Mouse (Mus musculus): Measurements from ENCODE around the gene Slc25a53. TPM values are rescaled to one million over a fixed set of nuclear protein-coding genes. Genes with fewer than 3 reads are reported as not detected.
"Not testable (repeated sequence)": the region's sequence is repeated elsewhere in the genome, so short reads cannot be mapped to it uniquely, and the experiment has no call there.

Gene Slc25a53
- polyA plus RNA-seq, 1 experiment from 2014 or later: 12.4 TPM

DNA sequence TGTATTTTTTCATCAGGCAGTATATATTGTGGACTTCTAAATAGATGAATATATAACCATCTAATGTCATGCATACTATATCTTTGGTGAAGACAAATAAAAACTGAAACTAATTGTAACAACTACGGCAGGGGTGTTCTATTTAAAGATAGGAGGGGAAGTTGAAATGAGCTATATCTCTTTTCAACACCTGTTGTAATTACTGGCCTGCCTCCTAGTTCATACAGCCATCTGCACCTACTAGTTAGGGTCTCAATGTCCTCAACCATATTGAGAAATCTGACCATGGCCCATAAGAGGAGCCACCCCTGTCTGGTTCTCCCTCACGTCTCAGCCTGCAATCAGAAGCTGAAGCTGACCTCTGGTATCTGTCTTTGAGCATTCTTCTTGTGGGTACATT is 41.8 kb downstream of the Slc25a53 start:
- H3K9me3 ChIP-seq: no peaks in the 10 kb centered on the region
- ATAC-seq (ENCODE audit: low FRiP score, low read depth): no peak
- H3K27me3 ChIP-seq: peaks cover 11% of the 10 kb centered on the region
- WGBS: 86% methylated on average over 2 of the region's 2 CpGs
- no peak overlapping the region for H3K9ac ChIP-seq (replicated peaks)
- H3K4me2 ChIP-seq (replicated peaks): no peak overlapping the region
- no peak overlapping the region for H3K27ac ChIP-seq (replicated peaks)
- 0 out of 2 replicates have a peak, but pooled peaks cover 9% of the 10 kb centered on the region for H3K4me1 ChIP-seq
- no peak overlapping the region for H3K4me3 ChIP-seq
- no peaks in the 10 kb centered on the region for H3K36me3 ChIP-seq

DNA sequence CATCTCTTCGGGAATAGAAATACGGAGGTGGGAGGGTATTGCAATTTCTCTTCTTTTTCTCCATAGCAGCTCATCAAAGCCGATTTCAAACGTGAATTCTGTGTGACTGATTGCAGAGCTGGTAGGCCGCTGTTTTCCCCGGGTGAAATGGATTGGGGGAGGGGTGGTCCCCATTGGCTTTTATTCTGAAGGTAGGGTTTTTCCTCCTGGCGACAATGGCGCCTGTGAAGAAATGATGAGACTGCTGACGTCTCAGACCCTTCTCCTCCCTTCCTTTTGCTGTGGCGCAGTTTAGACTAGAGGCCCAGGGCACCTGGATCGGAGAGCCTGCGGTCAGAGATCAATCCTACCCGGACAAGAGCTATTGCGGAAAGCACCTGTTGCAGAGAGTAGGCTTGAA is 44.5 kb downstream of the Slc25a53 start:
- peak overlapping the region; percentile 46 for H3K4me3 ChIP-seq
- no peaks in the 10 kb centered on the region for H3K36me3 ChIP-seq
- peaks cover 16% of the 10 kb centered on the region for H3K27me3 ChIP-seq
- H3K27ac ChIP-seq (replicated peaks): peak overlapping the region; percentile 82
- no peaks in the 10 kb centered on the region for H3K9me3 ChIP-seq
- WGBS: 30% methylated on average over 14 of the region's 14 CpGs
- H3K4me1 ChIP-seq: 0 out of 2 replicates have a peak, but pooled peaks cover 9% of the 10 kb centered on the region
- ATAC-seq (ENCODE audit: low FRiP score, low read depth): no peak
- H3K4me2 ChIP-seq (replicated peaks): peak overlapping the region; percentile 56
- peak overlapping the region; percentile 39 for H3K9ac ChIP-seq (replicated peaks)

DNA sequence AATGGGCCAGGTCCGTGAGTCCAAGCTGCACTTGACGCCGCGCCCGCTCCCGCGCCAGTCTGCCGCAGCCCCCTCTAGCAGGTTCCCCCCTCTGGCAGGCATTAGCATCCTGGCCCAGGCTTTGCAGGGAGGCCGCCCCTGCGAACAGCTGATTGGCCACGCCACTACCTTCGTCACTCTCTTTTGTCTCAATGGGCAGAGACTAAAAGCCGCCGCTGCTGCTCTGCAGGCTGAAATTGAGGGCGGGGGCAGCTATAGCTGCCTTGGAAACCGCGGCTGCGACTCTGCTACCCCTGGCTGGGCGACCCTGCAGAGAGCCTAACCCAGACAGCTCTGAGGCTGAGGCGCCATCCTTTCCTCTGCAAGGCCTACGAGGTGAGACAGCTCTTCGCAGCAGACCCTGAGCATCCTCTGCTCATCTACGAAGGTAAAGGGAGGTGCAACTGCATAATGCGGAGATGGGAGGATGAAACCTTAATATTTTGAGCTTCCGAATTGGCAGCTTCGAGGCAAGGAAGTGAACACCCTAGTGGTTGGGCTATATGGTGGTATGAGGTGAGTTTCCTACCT is 45.0 kb downstream of the Slc25a53 start, which contains the start of gene Zcchc18:
TSS of gene Zcchc18 (plus strand) at position 178 of the 570 bp plus-strand sequence.
- Histone ChIP-seq H3K27me3 (peaks cover 16% of the 10 kb centered on the region), H3K4me2 (replicated peaks) (peak within 1 kb of the TSS; percentile 56), H3K36me3 (no peaks in the 10 kb centered on the region), H3K9me3 (no peaks in the 10 kb centered on the region), H3K4me3 (peak within 1 kb of the TSS; percentile 46), H3K9ac (replicated peaks) (peak within 1 kb of the TSS; percentile 41), H3K4me1 (0 out of 2 replicates have a peak, but pooled peaks cover 9% of the 10 kb centered on the region), H3K27ac (replicated peaks) (peak within 1 kb of the TSS; percentile 82)
- 30% methylated on average over 26 of the region's 26 CpGs for WGBS
- ATAC-seq (ENCODE audit: low FRiP score, low read depth): peak; percentile 100

DNA sequence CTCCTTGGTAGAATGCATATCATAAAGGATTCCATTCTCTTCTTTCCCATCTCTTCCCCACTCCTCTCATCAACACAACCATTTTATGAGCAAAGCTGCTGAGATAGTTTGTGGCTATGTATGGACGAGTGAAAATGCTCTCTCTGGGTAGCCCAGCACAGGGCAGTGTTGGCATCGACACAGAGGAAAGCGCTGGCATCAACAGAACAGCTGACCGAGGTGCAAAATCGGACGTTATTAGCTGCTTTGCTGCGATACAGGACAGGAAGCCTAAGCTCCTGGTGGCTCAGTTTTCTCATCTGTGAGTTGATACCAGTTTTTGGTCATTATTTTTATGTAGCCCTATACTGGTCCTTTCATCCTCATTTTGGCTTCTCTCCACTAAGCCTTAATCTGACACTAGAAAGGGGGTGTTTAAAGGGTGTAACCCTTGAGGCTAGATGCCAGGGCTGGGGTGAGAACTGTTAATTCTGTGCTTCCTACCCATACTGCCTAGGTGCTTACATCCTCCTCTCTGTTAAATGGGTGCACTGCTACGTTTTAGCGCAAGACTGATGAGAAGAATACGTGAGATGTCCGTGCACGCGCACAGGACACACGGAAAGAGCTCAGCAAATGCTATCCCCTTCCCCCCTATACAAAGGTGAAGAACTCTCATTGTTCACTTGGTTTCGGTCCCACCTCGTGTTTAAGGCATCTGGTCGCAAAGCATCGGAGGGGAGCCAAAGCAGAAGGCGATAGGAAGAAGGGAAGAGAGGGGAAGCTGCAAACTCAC is 45.7 kb downstream of the Slc25a53 start:
- Histone ChIP-seq H3K27me3 (peaks cover 16% of the 10 kb centered on the region), H3K4me1 (0 out of 2 replicates have a peak, but pooled peaks cover 9% of the 10 kb centered on the region), H3K4me3 (peak overlapping the region; percentile 46), H3K9ac (replicated peaks) (peak overlapping the region; percentile 41; the same call in 1 of the 2 replicates), H3K36me3 (no peaks in the 10 kb centered on the region), H3K4me2 (replicated peaks) (peak overlapping the region; percentile 56), H3K27ac (replicated peaks) (peak overlapping the region; percentile 82), H3K9me3 (no peaks in the 10 kb centered on the region)
- WGBS: 25% methylated on average over 19 of the region's 19 CpGs
- peak; percentile 63 for ATAC-seq (ENCODE audit: low FRiP score, low read depth)

DNA sequence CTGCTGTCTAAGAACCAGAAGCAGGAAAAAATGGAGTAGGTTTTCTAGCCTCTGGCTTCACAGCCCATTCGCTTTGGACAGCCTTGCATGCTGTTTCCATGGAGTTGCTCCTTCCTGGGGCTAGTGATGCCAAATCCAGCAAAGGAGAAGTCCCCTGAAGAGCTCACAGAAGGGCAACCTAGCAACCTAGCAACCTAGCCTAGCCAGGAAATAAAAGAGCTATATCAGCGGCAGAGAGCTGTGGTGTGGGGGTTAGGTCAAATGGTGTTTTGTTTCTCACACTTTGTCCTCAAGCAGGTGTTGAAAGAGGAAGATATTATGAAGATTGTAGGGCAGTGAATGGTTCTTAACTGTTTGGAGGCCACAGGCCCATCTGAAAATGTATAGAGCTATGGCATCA is 46.8 kb downstream of the Slc25a53 start:
- ATAC-seq (ENCODE audit: low FRiP score, low read depth): no peak
- Histone ChIP-seq H3K4me3 (no peak overlapping the region), H3K9ac (replicated peaks) (no peak overlapping the region), H3K27me3 (peaks cover 16% of the 10 kb centered on the region), H3K36me3 (no peaks in the 10 kb centered on the region), H3K9me3 (no peaks in the 10 kb centered on the region), H3K4me2 (replicated peaks) (no peak overlapping the region), H3K4me1 (0 out of 2 replicates have a peak, but pooled peaks cover 9% of the 10 kb centered on the region), H3K27ac (replicated peaks) (no peak overlapping the region)
- 38% methylated on average over 2 of the region's 2 CpGs for WGBS

DNA sequence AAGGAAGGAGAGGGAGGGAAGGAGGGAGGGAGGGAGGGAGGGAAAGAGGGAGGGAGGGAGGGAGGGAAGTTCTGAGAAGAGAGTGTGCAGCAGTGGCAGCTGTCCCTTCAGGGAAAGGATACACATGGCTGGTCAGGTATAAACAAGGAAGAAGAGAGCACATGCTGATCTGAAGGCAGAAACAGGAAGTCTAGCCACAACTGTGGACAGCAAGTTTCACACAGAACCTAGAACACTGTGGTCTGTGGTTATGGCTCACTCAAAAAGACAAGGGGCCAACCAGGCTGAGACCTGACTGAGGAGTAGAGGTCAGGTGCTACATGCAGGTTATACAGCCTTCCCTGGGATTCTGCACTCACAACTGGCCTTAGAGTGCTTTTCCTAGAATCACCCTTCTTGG is 52.1 kb downstream of the Slc25a53 start:
- no peak for ATAC-seq (ENCODE audit: low FRiP score, low read depth)
- no peaks in the 10 kb centered on the region for H3K36me3 ChIP-seq
- H3K4me2 ChIP-seq (replicated peaks): no peak overlapping the region
- no peak overlapping the region for H3K27ac ChIP-seq (replicated peaks)
- no peaks in the 10 kb centered on the region for H3K4me1 ChIP-seq
- peaks cover 3% of the 10 kb centered on the region; the same call in 1 of the 2 replicates for H3K27me3 ChIP-seq
- H3K9me3 ChIP-seq: no peaks in the 10 kb centered on the region
- no peak overlapping the region for H3K4me3 ChIP-seq
- H3K9ac ChIP-seq (replicated peaks): no peak overlapping the region

DNA sequence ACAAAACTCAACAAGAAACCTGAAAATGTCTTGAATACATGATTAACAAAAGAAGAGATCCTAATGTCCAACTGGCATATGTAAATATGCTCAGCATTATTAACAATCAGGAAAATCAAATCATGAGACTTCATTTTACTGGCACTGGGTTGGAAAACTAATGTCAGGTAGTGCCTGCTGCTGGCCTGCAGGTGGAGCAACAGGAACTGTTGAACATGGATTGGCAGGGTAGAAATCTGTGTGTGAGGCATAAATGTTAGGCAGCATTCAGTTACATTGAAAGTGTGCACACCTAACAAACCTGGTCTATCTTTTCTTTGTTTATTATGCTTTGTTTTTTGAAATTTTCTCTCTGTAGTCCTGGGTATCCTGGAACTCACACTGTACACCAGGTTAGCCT is 59.5 kb downstream of the Slc25a53 start:
- H3K4me2 ChIP-seq (replicated peaks): no peak overlapping the region
- ATAC-seq (ENCODE audit: low FRiP score, low read depth): no peak
- no peak overlapping the region for H3K9ac ChIP-seq (replicated peaks)
- no peak overlapping the region for H3K27ac ChIP-seq (replicated peaks)
- H3K4me1 ChIP-seq: no peaks in the 10 kb centered on the region
- no peaks in the 10 kb centered on the region for H3K27me3 ChIP-seq
- no peaks in the 10 kb centered on the region for H3K9me3 ChIP-seq
- H3K36me3 ChIP-seq: no peaks in the 10 kb centered on the region
- no peak overlapping the region for H3K4me3 ChIP-seq

DNA sequence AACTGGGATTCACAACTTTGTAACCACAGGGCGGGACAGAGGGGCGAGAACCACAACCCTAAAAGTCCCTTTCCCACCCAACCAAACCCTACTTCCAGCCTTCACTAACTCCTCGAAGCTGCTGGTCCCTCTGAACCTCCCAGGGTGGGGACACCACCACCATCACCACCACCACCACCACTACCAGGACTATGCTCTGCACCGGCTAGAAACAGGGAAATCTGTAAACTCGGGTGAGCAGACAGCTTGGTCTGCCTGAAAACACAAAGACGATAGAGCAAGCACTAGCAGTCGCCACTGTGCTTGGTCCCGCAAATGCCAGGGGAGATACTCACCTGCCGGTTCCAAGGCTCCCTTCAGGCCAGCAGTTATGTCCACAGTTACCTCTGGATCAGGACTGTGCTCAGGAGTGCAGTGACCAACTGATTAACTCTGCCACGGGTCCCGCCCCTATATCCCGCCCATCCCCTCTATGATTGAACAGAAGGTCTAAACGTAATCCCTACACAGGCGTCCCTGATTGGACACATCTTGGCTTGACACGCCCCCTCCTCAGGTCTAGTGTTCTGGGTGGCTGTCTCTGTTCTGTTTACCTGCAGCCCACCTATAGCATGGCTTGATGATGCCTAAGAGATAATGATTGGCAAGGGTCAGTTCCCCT is 61.5 kb downstream of the Slc25a53 start, which contains the start of the genes Tmsb15l and Tmsb15b1:
TSS of gene Tmsb15l (minus strand) at position 446 of the 661 bp plus-strand sequence.
TSS of gene Tmsb15b1 (minus strand) at position 451 of the 661 bp plus-strand sequence.
- H3K9me3 ChIP-seq: no peaks in the 10 kb centered on the region
- H3K27ac ChIP-seq (replicated peaks): no peak within 1 kb of the TSS
- ATAC-seq (ENCODE audit: low FRiP score, low read depth): peak; percentile 100
- H3K4me3 ChIP-seq: peak within 1 kb of the TSS; percentile 45
- no peaks in the 10 kb centered on the region for H3K4me1 ChIP-seq
- H3K9ac ChIP-seq (replicated peaks): peak within 1 kb of the TSS; percentile 46
- peak within 1 kb of the TSS; percentile 53 for H3K4me2 ChIP-seq (replicated peaks)
- no peaks in the 10 kb centered on the region for H3K36me3 ChIP-seq
- WGBS: 33% methylated on average over 15 of the region's 15 CpGs
- no peaks in the 10 kb centered on the region for H3K27me3 ChIP-seq

DNA sequence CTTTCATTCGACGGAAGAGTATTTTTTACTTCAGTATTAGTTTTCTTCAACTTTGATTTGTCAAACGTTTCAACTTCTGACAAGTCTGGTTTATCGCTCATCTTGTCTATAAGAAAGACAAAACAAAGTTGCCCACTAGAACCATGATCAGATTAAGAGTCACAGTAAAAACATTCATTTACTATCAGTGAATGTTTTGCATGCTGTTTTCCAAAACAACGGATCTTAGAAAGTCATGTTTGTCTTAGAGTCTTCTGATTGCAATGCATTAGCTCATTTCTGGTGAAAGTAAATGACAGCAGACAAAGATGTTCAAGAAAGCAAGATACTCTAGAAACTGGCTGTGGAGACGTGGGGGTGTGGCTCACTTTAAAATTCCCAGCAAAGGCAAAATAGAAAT is 62.7 kb downstream of the Slc25a53 start, which contains the start of gene Tmsb15b2:
TSS of gene Tmsb15b2 (minus strand) at position 101 of the 400 bp plus-strand sequence.
- H3K4me3 ChIP-seq: peak within 1 kb of the TSS; percentile 45
- H3K27me3 ChIP-seq; H3K27ac ChIP-seq (replicated peaks); ATAC-seq (ENCODE audit: low FRiP score, low read depth); H3K36me3 ChIP-seq; H3K9me3 ChIP-seq; H3K4me1 ChIP-seq: not testable (repeated sequence)
- peak within 1 kb of the TSS; percentile 46 for H3K9ac ChIP-seq (replicated peaks)
- WGBS: 82% methylated on average over 6 of the region's 6 CpGs
- peak within 1 kb of the TSS; percentile 53 for H3K4me2 ChIP-seq (replicated peaks)

DNA sequence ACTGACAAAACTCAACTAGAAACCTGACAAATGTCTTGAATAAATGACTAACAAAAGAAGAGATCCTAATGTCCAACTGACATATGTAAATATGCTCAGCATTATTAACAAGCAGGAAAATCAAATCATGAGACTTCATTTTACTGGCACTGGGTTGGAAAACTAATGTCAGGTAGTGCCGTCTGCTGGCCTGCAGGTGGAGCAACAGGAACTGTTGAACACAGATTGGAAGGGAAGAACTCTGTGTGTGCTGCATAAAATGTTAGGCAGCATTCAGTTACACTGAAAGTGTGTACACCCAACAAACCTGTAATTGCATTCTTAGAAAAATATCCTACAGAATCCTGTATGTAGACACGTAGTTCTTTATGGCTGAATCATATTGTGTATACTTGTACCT is 78.4 kb downstream of the Slc25a53 start:
- Histone ChIP-seq H3K27ac (replicated peaks) (no peak overlapping the region), H3K9ac (replicated peaks) (no peak overlapping the region), H3K4me2 (replicated peaks) (no peak overlapping the region), H3K4me3 (no peak overlapping the region), H3K36me3 (no peaks in the 10 kb centered on the region), H3K27me3 (no peaks in the 10 kb centered on the region), H3K9me3 (no peaks in the 10 kb centered on the region), H3K4me1 (no peaks in the 10 kb centered on the region)
- ATAC-seq (ENCODE audit: low FRiP score, low read depth): no peak
- 28% methylated on average over 2 of the region's 2 CpGs for WGBS

DNA sequence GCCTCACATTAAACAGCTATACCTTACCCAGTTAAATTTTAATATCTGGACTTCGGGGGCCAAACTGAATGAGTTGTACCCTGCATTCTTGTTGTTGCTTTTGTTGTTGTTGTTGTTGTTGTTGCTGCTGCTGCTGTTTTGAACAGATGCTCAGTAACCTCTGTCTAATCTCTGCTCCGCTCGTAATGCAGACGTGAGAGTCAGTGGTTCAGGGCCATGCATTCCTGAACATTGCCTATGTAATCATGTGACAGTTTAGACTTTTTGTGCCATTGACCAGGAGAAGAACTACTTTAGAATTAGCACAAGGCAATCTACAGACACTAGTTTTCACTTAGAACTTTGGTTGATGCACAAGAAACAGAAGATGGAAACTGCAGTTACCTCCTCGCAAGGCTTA is 79.8 kb downstream of the Slc25a53 start:
- H3K9ac ChIP-seq (replicated peaks); H3K27ac ChIP-seq (replicated peaks); H3K9me3 ChIP-seq; H3K27me3 ChIP-seq; H3K4me1 ChIP-seq; H3K36me3 ChIP-seq: not testable (repeated sequence)
- Histone ChIP-seq H3K4me2 (replicated peaks) (peak overlapping the region; percentile 45), H3K4me3 (peak overlapping the region; percentile 24)
- 0 out of 2 replicates have a peak, but pooled peaks have one; percentile 31 for ATAC-seq (ENCODE audit: low FRiP score, low read depth)
- 60% methylated on average over 5 of the region's 5 CpGs for WGBS

Measured in midbrain, embryonic 12.5 days (tissue).